9 mouse cellular contexts compared by ENCODE assay signal in the genomic region with DNA sequence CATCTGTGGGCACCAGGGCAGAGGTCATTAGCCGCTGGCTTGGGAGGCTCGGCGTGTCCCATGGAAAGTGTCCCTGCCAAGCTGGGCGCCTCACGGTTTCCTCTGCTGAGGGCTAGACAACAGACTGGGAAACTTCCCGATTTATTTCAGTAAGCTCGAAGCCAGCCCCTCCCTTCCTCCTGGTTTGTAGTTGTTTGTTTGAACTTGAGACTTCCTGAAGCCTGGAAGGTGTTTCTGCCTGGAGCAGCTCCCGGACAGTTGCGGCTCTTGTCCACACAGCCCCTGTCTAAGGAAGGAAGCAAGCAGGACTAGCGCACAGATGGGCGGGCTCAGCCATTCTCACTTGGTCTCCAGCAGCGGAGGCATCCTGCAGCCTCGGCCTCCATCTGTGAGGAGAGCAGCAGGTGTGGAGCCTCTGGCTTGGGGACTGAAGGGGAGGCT. TPM values are rescaled to one million over a fixed set of nuclear protein-coding genes. Genes with fewer than 3 reads are reported as not detected.
DNase-seq lines count a peak whose midpoint lies in the region; ATAC-seq and TF ChIP-seq lines count a peak whose summit lies in the region.
"Had no signal": no experiment of that assay in that cellular context is flagged by ENCODE, and none has a peak within 500 bp of the region (broad histone marks: within the 10 kb centered on the region; RNA-seq: fewer than 3 reads in every experiment).

No protein-coding gene starts in this region.

- no peaks in the 10 kb centered on the region for H3K9me3 ChIP-seq in kidney, embryonic 14.5 days (ENCODE audit: control insufficient read depth, low read length)
- H3K9me3 ChIP-seq: liver, embryonic 13.5 days had no signal

- DNase-seq in left cerebral cortex, adult 2 months (ENCODE audit: extremely low spot score in 1 of 2, low spot score in 2 of 2), result no peak
- no peak for DNase-seq in left cerebral cortex, postnatal 4 days
- DNase-seq in gastrocnemius, postnatal 25 days, result peak; percentile 61
- no peak for DNase-seq in thymus, postnatal 4 days
- no peak for DNase-seq in left cerebral cortex, postnatal 36 days (ENCODE audit: low spot score in 2 of 2)
- DNase-seq in thymus, adult 2 months, result no peak
- DNase-seq: liver, embryonic 13.5 days had no signal

- no peaks in the 10 kb centered on the region for H3K36me3 ChIP-seq in kidney, embryonic 14.5 days (ENCODE audit: control insufficient read depth, insufficient read depth, low read length)
- H3K36me3 ChIP-seq in small intestine, adult 2 months (ENCODE audit: control insufficient read depth, insufficient read depth, low read length), result no peaks in the 10 kb centered on the region
- H3K36me3 ChIP-seq in thymus, adult 2 months (ENCODE audit: control insufficient read depth, insufficient read depth, low read length), result no peaks in the 10 kb centered on the region
- H3K36me3 ChIP-seq: liver, embryonic 13.5 days had no signal

- no peaks in the 10 kb centered on the region for H3K27me3 ChIP-seq in kidney, embryonic 14.5 days (ENCODE audit: control insufficient read depth, insufficient read depth, low read length)
- no peaks in the 10 kb centered on the region for H3K27me3 ChIP-seq in small intestine, adult 2 months (ENCODE audit: control insufficient read depth, insufficient read depth, low read length)
- no peaks in the 10 kb centered on the region for H3K27me3 ChIP-seq in thymus, adult 2 months (ENCODE audit: control insufficient read depth, insufficient read depth, low read length)

- ATAC-seq in kidney, embryonic 14.5 days (ENCODE audit: low FRiP score, low TSS enrichment), result peak; percentile 17; the same call in 1 of the 2 replicates

- peak overlapping the region; percentile 31 for H3K4me3 ChIP-seq in left cerebral cortex, adult 2 months
- H3K4me3 ChIP-seq in kidney, embryonic 14.5 days (ENCODE audit: low read length), result no peak overlapping the region
- peak overlapping the region; percentile 42 for H3K4me3 ChIP-seq in small intestine, adult 2 months (ENCODE audit: low read depth, low read length)
- no peak overlapping the region for H3K4me3 ChIP-seq in thymus, adult 2 months (ENCODE audit: control insufficient read depth, insufficient read depth, low read length)
- H3K4me3 ChIP-seq: liver, embryonic 13.5 days had no signal

- 22% methylated on average over 13 of the region's 13 CpGs for WGBS in kidney, embryonic 14.5 days
- WGBS in small intestine, adult 2 months, result 19% methylated on average over 13 of the region's 13 CpGs
- WGBS in thymus, adult 2 months, result 73% methylated on average over 13 of the region's 13 CpGs

- TF ChIP-seq CTCF in left cerebral cortex, adult 2 months (IDR thresholded peaks at IDR 0.05), result no peak; the same call in 1 of the 2 replicates
- TF ChIP-seq CTCF in small intestine, adult 2 months (IDR thresholded peaks at IDR 0.05; ENCODE audit: extremely low read depth, insufficient read length, insufficient replicate concordance, low read depth, low read length), result no peak
- no peak for TF ChIP-seq CTCF in thymus, adult 2 months (IDR thresholded peaks at IDR 0.05; ENCODE audit: borderline replicate concordance, control insufficient read depth, extremely low read depth, insufficient read depth, low read length, poor library complexity)

- no peak overlapping the region for H3K9ac ChIP-seq in kidney, embryonic 14.5 days (ENCODE audit: low read depth, low read length)
- H3K9ac ChIP-seq: liver, embryonic 13.5 days had no signal

- H3K27ac ChIP-seq in left cerebral cortex, adult 2 months, result peak overlapping the region; percentile 77
- peak overlapping the region; percentile 65 for H3K27ac ChIP-seq in kidney, embryonic 14.5 days (ENCODE audit: low read depth, low read length)
- H3K27ac ChIP-seq in small intestine, adult 2 months (ENCODE audit: insufficient read depth, low read depth, low read length), result peak overlapping the region; percentile 12; the same call in 1 of the 2 replicates
- H3K27ac ChIP-seq in thymus, adult 2 months (ENCODE audit: control insufficient read depth, insufficient read depth, low read length), result no peak overlapping the region
- H3K27ac ChIP-seq: liver, embryonic 13.5 days had no signal

- TF ChIP-seq POLR2A in small intestine, adult 2 months (IDR thresholded peaks at IDR 0.05; ENCODE audit: low read depth, low read length), result peak; percentile 20; the same call in 1 of the 2 replicates
- TF ChIP-seq POLR2A in thymus, adult 2 months (IDR thresholded peaks at IDR 0.05; ENCODE audit: control insufficient read depth, extremely low read depth, insufficient read depth, low read length, poor library complexity), result no peak

- H3K4me2 ChIP-seq in kidney, embryonic 14.5 days (replicated peaks; ENCODE audit: low read depth, low read length), result peak overlapping the region; percentile 4
- H3K4me2 ChIP-seq: liver, embryonic 13.5 days had no signal

- H3K4me1 ChIP-seq in kidney, embryonic 14.5 days (ENCODE audit: control insufficient read depth, insufficient read depth, low read length), result peaks cover 29% of the 10 kb centered on the region
- peaks cover 4% of the 10 kb centered on the region for H3K4me1 ChIP-seq in small intestine, adult 2 months (ENCODE audit: control insufficient read depth, insufficient read depth, insufficient read length, low read length)
- H3K4me1 ChIP-seq in thymus, adult 2 months (replicated peaks; ENCODE audit: control insufficient read depth, insufficient read depth, low read length), result no peaks in the 10 kb centered on the region
- H3K4me1 ChIP-seq: liver, embryonic 13.5 days had no signal

- intact Hi-C loops in left cerebral cortex, adult 2 months (cut with DNase I), result loop anchor here (2.0 kb wide), 1 partner anchor 29 kb away; no protein-coding TSS in a partner anchor
- intact Hi-C loops in left cerebral cortex, postnatal 4 days (cut with DNase I), result no loop called here
- intact Hi-C loops in left cerebral cortex, postnatal 36 days (cut with DNase I), result no loop called here

RNA-seq across cellular contexts. Expression of a gene that starts 52.4 kb away (rescaled TPM):
- 100 to 1,000 TPM; 235 to 280 TPM for total RNA-seq in left cerebral cortex, adult 2 months (2021)
- 100 to 1,000 TPM; 399 to 404 TPM for total RNA-seq in left cerebral cortex, postnatal 4 days (2021)
- total RNA-seq in gastrocnemius, postnatal 25 days (2021), result 10 to 100 TPM; 22.9 to 27.4 TPM
- polyA plus RNA-seq in kidney, embryonic 14.5 days (2014; fragmentation: Nextera tagmentation; extraction: Ambion mirVana), result 12.6 and 22.4 TPM in 2 replicates
- polyA plus RNA-seq in small intestine, adult 2 months (2012; rRNA removed), result 6.3 and 11.2 TPM in 2 replicates
- total RNA-seq in left cerebral cortex, postnatal 36 days (2021), result 100 to 1,000 TPM; 203 to 267 TPM
- 9.4 and 9.7 TPM in 2 replicates for polyA plus RNA-seq in thymus, adult 2 months (2012; rRNA removed)

Comparison
In these comparisons a context has a peak if more than half of its experiments do, and no peak if none do; other contexts are left out.
1. H3K4me3 ChIP-seq: peak in left cerebral cortex, adult 2 months (single experiment) and small intestine, adult 2 months (single experiment); none in kidney, embryonic 14.5 days (single experiment) and thymus, adult 2 months (single experiment).
2. RNA of a gene that starts 52.4 kb away (total RNA-seq): 399 to 404 TPM in left cerebral cortex, postnatal 4 days, 235 to 280 TPM in left cerebral cortex, adult 2 months and 203 to 267 TPM in left cerebral cortex, postnatal 36 days; 22.9 to 27.4 TPM in gastrocnemius, postnatal 25 days; every median in the first group is over 4 times any median in the second.